Mouse (Mus musculus): ENCODE measurements at regions not wholly inside any gene's neighbourhood (a gene's known extent, or its start where the extent isn't known, plus 50 kb on each side); places are given as distances from the start of the nearest gene placed in this dataset.
A peak's percentile ranks its signal among the peaks of the same experiment; 100 is the strongest.
"Not testable (repeated sequence)": the region's sequence is repeated elsewhere in the genome, so short reads cannot be mapped to it uniquely, and the experiment has no call there.

- not testable (repeated sequence) for H3K27me3 ChIP-seq (ENCODE audit: control insufficient read depth, insufficient read depth, low read length, poor library complexity, severe bottlenecking); DNase-seq (ENCODE audit: low read depth, low spot score); H3K36me3 ChIP-seq (ENCODE audit: control insufficient read depth, insufficient read depth, low read length, poor library complexity, severe bottlenecking)
Measured at GRCm38 (mm10) chr13:13888847-13889246, 65.4 kb upstream of the B3galnt2 start.

DNA sequence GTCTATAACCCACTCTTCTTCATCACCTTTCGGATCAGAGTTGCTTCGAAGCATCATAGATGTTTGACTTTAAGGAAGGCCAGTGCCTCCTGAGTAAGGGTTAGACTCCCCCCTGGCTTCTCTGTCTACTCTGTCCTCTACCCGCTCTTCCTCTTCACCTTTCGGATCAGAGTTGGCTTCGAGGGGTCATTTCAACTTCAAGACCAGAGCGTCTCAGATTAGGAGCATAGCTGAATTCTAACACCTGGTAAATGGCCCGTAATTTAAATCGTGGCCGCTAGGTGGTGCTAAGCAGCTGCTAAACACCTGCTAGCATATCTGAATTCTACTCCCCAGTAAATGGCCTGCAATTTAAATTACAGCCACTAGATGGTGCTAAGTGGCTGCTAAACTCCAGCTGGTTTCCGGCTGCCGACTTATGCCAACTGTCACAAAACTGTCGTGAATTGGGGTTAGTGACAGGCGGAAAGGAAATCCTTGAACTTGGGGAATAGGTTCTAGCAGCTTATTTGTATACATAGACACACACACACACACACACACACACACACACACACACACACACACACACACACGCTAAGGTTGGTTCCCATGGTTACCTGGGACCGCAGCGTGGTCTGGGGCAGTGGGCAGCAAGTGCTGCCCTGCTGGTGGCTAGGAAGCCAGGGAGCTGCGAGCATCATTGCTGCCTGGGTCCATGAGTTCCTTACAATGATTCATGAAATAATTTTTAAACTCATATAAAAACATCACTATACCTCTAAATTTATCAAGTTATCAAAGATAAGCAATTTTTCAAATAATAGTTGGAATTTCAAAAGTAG is 64.8 kb upstream of the B3galnt2 start:
- H3K36me3 ChIP-seq (ENCODE audit: control insufficient read depth, insufficient read depth, low read length, poor library complexity, severe bottlenecking): no peaks in the 10 kb centered on the region
- DNase-seq (ENCODE audit: low read depth, low spot score): peak; percentile 99
- H3K27me3 ChIP-seq (ENCODE audit: control insufficient read depth, insufficient read depth, low read length, poor library complexity, severe bottlenecking): no peaks in the 10 kb centered on the region

DNA sequence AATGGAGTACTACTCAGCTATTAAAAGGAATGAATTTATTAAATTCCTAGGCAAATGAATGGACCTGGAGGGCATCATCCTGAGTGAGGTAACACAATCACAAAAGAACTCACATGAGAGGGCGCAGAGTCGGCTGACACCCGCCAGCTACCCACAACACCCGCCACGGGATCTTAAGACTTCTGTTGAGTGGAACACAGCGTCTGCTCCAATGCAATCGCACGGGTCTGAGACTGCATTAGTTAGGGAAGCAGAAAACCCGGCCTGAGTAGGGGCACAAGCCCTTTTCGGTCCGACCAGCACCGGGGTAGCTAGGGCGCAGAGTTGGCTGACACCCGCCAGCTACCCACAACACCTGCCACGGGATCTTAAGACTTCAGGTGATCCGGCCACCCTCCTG is 52.1 kb upstream of the B3galnt2 start:
- H3K36me3 ChIP-seq (ENCODE audit: control insufficient read depth, insufficient read depth, low read length, poor library complexity, severe bottlenecking); DNase-seq (ENCODE audit: low read depth, low spot score); H3K27me3 ChIP-seq (ENCODE audit: control insufficient read depth, insufficient read depth, low read length, poor library complexity, severe bottlenecking): not testable (repeated sequence)
